Mouse (Mus musculus): Measurements from ENCODE around the gene Cnnm1. TPM values are rescaled to one million over a fixed set of nuclear protein-coding genes. Genes with fewer than 3 reads are reported as not detected.
"Not testable (repeated sequence)": the region's sequence is repeated elsewhere in the genome, so short reads cannot be mapped to it uniquely, and the experiment has no call there.

Cnnm1 gene
- polyA plus RNA-seq, 1 experiment from 2014 or later: 0.78 TPM

- DNase-seq (ENCODE audit: low spot score): no peak
These were observed 24.8 kb downstream of the Cnnm1 start for GRCm38 (mm10) chr19:43465076-43465475.

- DNase-seq (ENCODE audit: low spot score): no peak
These were observed 25.5 kb downstream of the Cnnm1 start for GRCm38 (mm10) chr19:43465601-43466255.

DNA sequence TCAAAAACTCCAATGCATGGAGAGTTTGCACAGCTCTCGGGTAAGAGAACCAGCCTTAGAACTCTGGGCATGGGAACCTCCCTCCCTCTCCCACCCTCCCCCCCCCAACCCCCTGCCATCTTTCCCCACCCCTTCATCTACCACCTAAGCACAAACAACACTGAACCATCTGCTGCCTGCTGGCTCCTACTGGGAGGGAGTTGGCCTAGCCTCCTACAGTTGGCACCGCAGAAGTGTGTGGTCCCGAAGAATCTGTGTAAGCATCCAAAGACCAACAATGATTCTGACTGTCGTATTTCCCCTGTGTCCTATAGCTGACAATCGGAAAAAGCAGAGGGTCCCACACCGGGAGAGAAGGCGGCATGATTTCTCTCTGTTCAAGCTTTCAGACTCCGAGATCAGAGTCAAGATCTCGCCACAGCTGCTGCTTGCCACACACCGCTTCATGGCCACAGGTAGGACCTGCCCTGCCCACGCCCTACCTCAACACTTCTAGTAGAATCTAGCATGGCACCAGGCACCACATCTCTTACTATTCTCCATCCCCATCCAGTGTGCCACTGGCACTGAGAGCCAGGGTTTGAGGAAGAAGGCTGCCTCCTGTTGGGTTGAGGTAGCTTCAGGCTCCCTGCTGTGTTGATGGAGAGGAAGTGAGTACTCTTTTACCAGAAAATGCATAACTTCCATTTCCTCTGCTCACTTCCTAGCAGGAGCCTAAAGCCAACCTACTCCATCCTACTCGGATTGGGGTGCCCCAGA, 27.9 kb downstream of the Cnnm1 start:
- no peak for DNase-seq (ENCODE audit: low spot score)

GRCm38 (mm10) chr19:43469333-43469732, 29.1 kb downstream of the Cnnm1 start:
- DNase-seq (ENCODE audit: low spot score): no peak

GRCm38 (mm10) chr19:43472331-43472730, 32.1 kb downstream of the Cnnm1 start:
- DNase-seq (ENCODE audit: low spot score): no peak

DNA sequence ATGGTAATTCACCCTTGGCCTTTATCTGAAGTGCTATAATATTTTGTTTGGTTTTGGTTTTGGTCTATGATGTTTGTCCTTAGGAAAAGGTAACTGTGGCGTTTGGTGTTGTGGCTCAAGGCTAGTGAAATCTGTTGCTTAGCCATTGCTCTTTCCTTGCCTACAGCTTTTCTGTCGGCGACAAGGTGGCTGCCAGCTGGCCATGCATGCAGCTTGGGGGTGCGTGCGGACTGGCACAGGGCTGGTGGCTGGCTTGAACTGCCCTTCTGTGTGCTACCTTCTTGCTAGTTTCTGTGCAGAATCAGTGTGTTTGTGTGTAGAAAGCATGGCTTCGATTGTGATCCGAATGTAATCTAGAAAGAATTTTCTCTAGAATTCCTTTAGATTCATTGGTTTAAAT, 32.5 kb downstream of the Cnnm1 start:
- DNase-seq (ENCODE audit: low spot score): no peak

- no peak for DNase-seq (ENCODE audit: low spot score)
These were observed 35.4 kb downstream of the Cnnm1 start for GRCm38 (mm10) chr19:43475642-43476041.

GRCm38 (mm10) chr19:43476063-43476462, 35.8 kb downstream of the Cnnm1 start:
- DNase-seq (ENCODE audit: low spot score): no peak

DNA sequence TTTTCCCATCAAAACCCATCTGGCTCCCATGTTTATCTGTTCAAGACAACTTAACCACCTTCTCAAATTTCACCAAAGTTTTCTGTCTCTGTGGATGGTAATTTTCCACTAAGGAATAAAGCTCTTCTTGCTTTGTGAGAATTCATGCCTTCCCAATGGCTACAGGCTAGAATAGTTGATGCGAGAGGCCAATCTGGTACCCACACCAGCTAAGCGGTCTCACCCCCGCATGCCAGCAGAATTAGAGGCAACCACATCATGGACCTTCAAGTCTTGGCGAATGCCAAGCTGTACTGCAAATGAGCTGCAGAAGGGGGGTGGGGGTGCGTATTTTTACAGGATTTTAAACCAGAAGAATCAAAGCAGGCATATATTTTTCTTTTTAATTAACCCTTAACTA, 37.2 kb downstream of the Cnnm1 start:
- DNase-seq (ENCODE audit: low spot score): no peak

DNA sequence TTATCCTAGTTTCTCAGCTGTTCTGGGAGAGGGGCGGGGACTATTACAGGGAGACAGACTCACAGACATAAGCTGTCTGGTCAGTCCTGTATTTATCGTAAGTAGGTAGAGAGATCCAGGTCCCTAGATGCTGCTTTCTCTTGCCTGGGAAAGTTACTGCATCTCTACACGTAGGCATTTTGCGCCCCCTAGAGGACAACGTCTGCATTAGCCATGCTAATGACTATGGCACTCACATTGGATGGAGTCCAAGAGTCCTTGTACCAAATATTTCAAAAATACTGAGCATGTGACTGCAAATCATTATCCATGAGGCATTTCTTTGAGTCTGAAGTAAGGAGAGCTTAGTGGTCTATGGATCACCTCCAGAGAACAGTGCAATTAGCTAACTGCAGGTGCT, 38.7 kb downstream of the Cnnm1 start:
- peak; percentile 76 for DNase-seq (ENCODE audit: low spot score)

DNA sequence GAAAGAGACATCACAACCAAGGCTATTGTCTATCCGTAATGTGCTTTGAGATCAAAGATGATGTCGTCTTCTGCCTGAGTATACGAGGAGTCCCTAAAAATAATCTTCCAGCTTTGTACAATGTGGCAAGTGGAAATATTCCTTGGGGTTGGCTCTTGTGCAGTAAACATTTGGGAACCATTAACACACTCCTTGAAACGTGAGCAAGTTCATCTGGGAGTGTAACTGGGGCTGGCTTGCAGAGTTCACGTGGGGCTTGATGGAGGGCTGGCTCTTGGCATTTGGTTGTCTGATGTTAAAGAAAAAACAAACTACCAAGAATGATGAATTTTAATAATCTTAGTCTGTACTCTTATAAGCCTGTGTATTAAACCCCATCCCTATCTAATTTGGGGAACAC, 39.2 kb downstream of the Cnnm1 start:
- no peak for DNase-seq (ENCODE audit: low spot score)

GRCm38 (mm10) chr19:43480512-43480911, 40.3 kb downstream of the Cnnm1 start:
- no peak for DNase-seq (ENCODE audit: low spot score)

DNA sequence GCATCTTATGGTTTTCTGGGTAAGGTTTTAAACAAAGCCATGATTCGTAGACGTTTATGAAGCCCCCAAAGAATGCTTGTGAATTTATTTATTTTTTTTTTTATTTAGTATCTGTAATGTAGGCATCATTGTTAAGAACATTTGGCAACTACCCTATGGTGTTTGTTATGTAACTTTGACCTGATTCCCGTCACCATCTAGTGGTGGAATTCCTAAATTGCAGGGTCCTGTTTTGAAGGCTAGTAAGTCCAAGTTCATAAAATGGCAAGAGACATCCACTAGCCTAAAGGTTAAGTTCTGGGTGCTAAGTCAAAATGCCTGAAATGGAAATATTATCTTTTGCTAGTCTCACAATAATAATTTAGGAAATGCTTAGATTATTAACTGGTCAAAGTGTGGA, 47.2 kb downstream of the Cnnm1 start:
- DNase-seq (ENCODE audit: low spot score): peak; percentile 38

DNA sequence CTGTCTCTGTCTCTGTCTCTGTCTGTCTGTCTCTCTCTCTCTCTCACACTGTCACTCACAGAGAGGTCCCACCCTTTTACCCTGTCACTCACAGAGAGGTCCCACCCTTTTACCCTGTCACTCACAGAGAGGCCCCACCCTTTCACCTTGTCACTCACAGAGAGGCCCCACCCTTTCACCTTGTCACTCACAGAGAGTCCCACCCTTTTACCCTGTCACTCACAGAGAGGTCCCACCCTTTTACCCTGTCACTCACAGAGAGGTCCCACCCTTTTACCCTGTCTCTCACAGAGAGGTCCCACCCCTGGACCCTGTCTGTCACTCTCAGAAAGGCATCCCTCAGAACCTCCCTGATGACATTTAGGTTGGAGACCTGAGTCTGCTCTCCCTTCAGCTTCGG, 53.1 kb downstream of the Cnnm1 start:
- DNase-seq (ENCODE audit: low spot score): peak; percentile 10

DNA sequence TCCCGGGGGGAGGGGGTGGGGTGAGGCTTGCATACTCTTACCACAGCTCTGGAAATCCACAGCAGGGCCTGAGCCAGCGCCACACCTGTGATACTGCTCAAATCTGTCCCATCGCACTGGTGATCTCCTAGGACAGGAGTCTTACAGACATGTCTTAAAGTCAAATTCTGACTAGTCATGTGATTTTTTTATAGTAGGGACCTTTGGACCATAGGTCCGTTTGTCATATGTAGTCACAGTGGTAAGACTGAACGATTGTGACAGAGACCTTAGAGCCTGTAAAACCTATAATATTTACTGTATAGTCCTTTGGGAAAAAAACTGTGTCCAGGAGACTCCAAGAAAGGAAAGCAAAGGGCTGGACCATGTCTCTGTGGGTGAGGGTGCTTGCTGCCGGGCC, 53.6 kb downstream of the Cnnm1 start:
- no peak for DNase-seq (ENCODE audit: low spot score)

DNA sequence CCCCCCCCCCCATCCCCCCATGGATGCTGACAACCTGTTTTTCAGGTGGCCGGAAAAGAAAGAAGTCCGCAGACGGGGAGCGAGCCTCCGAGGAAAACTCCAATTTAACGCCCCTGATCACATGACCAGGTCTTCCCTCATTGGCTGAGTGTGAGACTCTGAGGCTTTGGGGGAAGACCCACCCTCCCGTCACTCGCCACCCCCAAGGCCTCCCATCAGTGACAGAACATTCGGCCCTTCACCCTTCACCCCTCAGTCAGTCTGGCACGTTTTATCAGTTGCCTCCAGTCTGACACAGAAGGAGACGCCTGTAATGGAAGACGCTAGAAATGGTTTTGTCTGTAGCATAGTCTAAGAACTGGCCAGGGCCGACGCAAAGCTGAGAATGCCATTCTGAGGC, 54.7 kb downstream of the Cnnm1 start:
- DNase-seq (ENCODE audit: low spot score): no peak

DNA sequence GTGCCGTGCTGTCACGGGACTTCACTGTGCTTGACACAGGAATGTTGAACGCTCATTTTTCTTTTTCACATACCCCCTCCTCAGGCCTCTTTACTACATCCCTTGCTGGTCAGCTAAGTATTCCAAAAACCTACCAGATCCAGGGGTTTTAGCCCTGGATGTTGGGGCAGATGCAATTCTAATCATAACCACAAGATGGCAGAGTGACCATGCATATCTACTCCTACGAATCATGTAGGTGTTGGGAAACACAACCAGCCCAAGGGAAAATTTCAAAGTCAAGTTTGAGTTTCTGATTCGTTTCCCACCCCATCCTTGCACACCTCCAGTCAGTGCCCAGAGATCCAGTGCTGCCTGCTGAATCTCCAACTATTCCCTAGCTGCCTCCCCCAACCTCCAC, 55.6 kb downstream of the Cnnm1 start:
- peak; percentile 51 for DNase-seq (ENCODE audit: low spot score)

- no peak for DNase-seq (ENCODE audit: low spot score)
These were observed 57.2 kb downstream of the Cnnm1 start for GRCm38 (mm10) chr19:43497440-43497839.

- no peak for DNase-seq (ENCODE audit: low spot score)
These were observed 58.6 kb downstream of the Cnnm1 start for GRCm38 (mm10) chr19:43498874-43499273.

- no peak for DNase-seq (ENCODE audit: low spot score)
These were observed 62.4 kb downstream of the Cnnm1 start for GRCm38 (mm10) chr19:43502630-43503029.

- not testable (repeated sequence) for DNase-seq (ENCODE audit: low spot score)
These were observed 63.4 kb downstream of the Cnnm1 start for GRCm38 (mm10) chr19:43503593-43503992.

- no peak for DNase-seq (ENCODE audit: low spot score)
These were observed 65.2 kb downstream of the Cnnm1 start for GRCm38 (mm10) chr19:43505441-43505840.
